Mouse (Mus musculus): ENCODE results near the gene Ccdc142.

Gene Ccdc142

DNA sequence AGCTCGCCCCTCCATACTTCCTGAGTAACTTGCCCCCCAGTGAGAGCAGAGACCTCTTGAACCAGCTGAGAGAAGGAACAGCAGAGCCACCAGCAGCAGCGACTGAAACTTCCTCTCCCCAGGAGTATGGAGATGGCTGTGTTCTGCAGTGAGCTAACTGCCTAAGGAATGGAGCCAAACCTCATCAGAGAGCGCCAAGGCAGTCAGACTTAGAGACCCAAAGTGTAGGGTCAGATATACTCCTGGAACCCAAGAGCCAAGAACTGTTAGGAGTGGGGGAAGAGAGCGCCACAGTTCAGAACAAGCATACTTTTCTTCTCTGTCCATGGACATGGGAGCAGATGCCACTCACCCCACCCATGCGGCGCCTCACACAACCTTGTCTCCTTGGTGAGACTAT lies 35.0 kb upstream of the Ccdc142 start:
- TF ChIP-seq CTCF (conservative IDR thresholded peaks at IDR 0.05; ENCODE audit: low read length) (no peak), POU5F1 (IDR thresholded peaks at IDR 0.05; ENCODE audit: borderline replicate concordance, low read length) (no peak), NANOG (IDR thresholded peaks at IDR 0.05; ENCODE audit: borderline replicate concordance, low read length) (no peak)
- Histone ChIP-seq H3K36me3 (ENCODE audit: insufficient read depth, low read length) (no peaks in the 10 kb centered on the region), H3K9me3 (ENCODE audit: low read length) (no peaks in the 10 kb centered on the region), H3K4me1 (replicated peaks; ENCODE audit: low read depth, low read length) (peaks cover 58% of the 10 kb centered on the region), H3K4me3 (replicated peaks; ENCODE audit: low read length) (peak overlapping the region; percentile 3; the same call in 1 of the 2 replicates), H3K27me3 (ENCODE audit: insufficient read depth, low read length) (peaks cover 98% of the 10 kb centered on the region)

- peak overlapping the region; percentile 70 for H3K4me3 ChIP-seq (replicated peaks; ENCODE audit: low read length)
- H3K36me3 ChIP-seq (ENCODE audit: insufficient read depth, low read length): no peaks in the 10 kb centered on the region
- peaks cover 68% of the 10 kb centered on the region for H3K4me1 ChIP-seq (replicated peaks; ENCODE audit: low read depth, low read length)
- peaks cover 97% of the 10 kb centered on the region for H3K27me3 ChIP-seq (ENCODE audit: insufficient read depth, low read length)
- no peaks in the 10 kb centered on the region for H3K9me3 ChIP-seq (ENCODE audit: low read length)
- no peak for TF ChIP-seq NANOG (IDR thresholded peaks at IDR 0.05; ENCODE audit: borderline replicate concordance, low read length)
- TF ChIP-seq CTCF (conservative IDR thresholded peaks at IDR 0.05; ENCODE audit: low read length): no peak
- no peak for TF ChIP-seq POU5F1 (IDR thresholded peaks at IDR 0.05; ENCODE audit: borderline replicate concordance, low read length)
These were observed 33.2 kb upstream of the Ccdc142 start for GRCm38 (mm10) chr6:83068221-83068620.

DNA sequence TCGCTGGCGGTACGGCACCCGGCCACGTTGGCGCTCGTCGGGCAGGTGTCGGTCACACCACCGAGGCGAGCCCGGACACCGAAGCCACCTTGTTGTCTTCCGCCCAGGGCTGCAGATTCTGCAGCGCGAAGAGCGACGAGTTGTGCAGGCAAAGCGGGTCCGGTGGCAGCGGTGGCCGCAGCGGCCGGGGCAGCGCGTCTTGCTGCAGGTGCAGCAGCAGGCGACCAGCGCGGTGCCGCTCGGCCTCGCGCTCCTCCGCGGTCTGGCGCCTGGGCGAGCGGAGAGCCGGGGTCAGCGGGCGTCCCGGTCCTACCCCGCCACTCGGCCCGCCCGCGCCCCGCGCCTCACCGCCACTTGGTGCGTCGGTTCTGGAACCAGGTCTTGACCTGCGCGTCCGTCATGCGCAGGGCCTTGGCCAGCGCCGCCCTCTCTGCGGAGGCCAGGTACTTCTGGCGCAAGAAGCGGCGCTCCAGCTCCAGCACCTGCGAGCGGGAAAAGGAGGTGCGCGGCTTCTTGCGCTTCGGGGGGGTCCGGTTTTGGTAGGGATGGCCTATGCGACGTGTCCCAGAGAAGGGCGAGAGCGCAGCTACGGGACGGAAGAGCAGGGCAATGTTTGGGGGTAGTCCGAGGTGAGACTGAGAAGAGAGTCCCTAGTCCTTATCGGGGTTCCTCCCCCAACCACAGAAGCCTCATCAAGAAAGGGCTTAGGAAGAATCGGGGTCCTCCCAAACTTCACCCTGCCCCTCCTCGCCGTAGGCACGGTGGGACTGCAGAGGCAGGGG lies 32.5 kb upstream of the Ccdc142 start:
- no peak for TF ChIP-seq NANOG (IDR thresholded peaks at IDR 0.05; ENCODE audit: borderline replicate concordance, low read length)
- TF ChIP-seq CTCF (conservative IDR thresholded peaks at IDR 0.05; ENCODE audit: low read length): no peak
- no peak for TF ChIP-seq POU5F1 (IDR thresholded peaks at IDR 0.05; ENCODE audit: borderline replicate concordance, low read length)

GRCm38 (mm10) chr6:83069488-83070246 lies 31.7 kb upstream of the Ccdc142 start:
- H3K27me3 ChIP-seq (ENCODE audit: insufficient read depth, low read length): peaks cover 96% of the 10 kb centered on the region
- H3K4me3 ChIP-seq (replicated peaks; ENCODE audit: low read length): peak overlapping the region; percentile 70
- TF ChIP-seq CTCF (conservative IDR thresholded peaks at IDR 0.05; ENCODE audit: low read length) (no peak), NANOG (IDR thresholded peaks at IDR 0.05; ENCODE audit: borderline replicate concordance, low read length) (no peak), POU5F1 (IDR thresholded peaks at IDR 0.05; ENCODE audit: borderline replicate concordance, low read length) (no peak)

More for the DNA sequence above, 32.5 kb upstream of the Ccdc142 start:
- peaks cover 68% of the 10 kb centered on the region for H3K4me1 ChIP-seq (replicated peaks; ENCODE audit: low read depth, low read length)
- no peaks in the 10 kb centered on the region for H3K36me3 ChIP-seq (ENCODE audit: insufficient read depth, low read length)
- no peaks in the 10 kb centered on the region for H3K9me3 ChIP-seq (ENCODE audit: low read length)
- peaks cover 96% of the 10 kb centered on the region for H3K27me3 ChIP-seq (ENCODE audit: insufficient read depth, low read length)
- peak overlapping the region; percentile 70 for H3K4me3 ChIP-seq (replicated peaks; ENCODE audit: low read length)

DNA sequence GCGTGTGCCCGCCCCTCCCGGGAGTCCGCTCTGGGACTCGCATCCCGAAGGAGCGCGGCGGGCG lies 31.3 kb upstream of the Ccdc142 start, which contains the start of gene Tlx2:
Gene Tlx2, minus strand, starts transcription at position 47 of the 64 bp plus-strand sequence.
- Histone ChIP-seq H3K4me3 (replicated peaks; ENCODE audit: low read length) (peak within 1 kb of the TSS; percentile 70), H3K27me3 (ENCODE audit: insufficient read depth, low read length) (peaks cover 93% of the 10 kb centered on the region), H3K36me3 (ENCODE audit: insufficient read depth, low read length) (no peaks in the 10 kb centered on the region), H3K9me3 (ENCODE audit: low read length) (no peaks in the 10 kb centered on the region), H3K4me1 (replicated peaks; ENCODE audit: low read depth, low read length) (peaks cover 59% of the 10 kb centered on the region)
- TF ChIP-seq POU5F1 (IDR thresholded peaks at IDR 0.05; ENCODE audit: borderline replicate concordance, low read length): no peak
- no peak for TF ChIP-seq CTCF (conservative IDR thresholded peaks at IDR 0.05; ENCODE audit: low read length)
- TF ChIP-seq NANOG (IDR thresholded peaks at IDR 0.05; ENCODE audit: borderline replicate concordance, low read length): no peak

More at GRCm38 (mm10) chr6:83069488-83070246, 31.7 kb upstream of the Ccdc142 start:
- H3K36me3 ChIP-seq (ENCODE audit: insufficient read depth, low read length): no peaks in the 10 kb centered on the region
- H3K4me1 ChIP-seq (replicated peaks; ENCODE audit: low read depth, low read length): peaks cover 61% of the 10 kb centered on the region
- no peaks in the 10 kb centered on the region for H3K9me3 ChIP-seq (ENCODE audit: low read length)

DNA sequence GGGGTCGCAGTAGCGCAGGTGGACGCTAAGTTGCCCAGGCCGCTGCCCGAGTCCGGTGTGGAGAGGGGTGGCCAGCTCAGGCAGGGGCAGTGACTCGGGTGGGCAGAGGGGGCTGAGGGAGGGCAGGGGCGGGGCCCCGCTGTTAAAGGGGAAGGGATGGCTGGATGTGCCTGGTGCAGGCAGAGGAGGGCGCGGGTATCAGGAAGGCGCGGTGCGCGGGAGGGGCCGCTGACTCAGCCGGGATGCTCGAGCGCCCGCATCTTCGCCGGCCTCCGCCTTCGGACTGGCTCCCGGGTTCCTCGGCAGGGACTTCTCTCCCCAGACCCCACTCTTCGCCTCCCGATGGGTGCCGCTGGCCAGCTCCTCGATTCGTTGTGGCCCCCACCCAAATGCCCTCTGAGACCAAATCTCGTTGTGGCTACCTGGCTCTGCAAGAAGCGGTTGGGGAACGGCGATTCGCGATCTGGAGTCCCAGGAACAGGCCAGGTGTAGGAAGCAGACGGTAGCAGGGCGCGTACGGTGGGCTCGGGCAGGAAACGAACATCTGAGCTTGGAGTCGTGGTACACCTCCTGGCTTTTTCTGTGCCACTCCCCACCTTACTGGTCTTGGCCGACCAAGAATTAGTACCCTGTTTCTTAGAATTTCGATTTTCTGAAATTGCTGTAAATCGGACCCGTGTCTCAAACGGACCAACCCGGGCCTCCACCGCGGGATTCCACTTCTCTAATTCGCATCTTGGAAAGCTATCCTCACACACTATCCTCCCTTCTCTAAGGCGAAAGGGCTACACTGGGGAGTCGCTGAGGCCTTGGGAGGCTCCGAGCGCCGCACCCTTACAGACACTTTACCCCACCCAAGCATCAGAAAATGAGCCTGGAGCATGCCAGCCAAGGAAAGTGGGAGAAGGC lies 30.8 kb upstream of the Ccdc142 start:
- TF ChIP-seq CTCF (conservative IDR thresholded peaks at IDR 0.05; ENCODE audit: low read length) (no peak), POU5F1 (IDR thresholded peaks at IDR 0.05; ENCODE audit: borderline replicate concordance, low read length) (no peak), NANOG (IDR thresholded peaks at IDR 0.05; ENCODE audit: borderline replicate concordance, low read length) (no peak)
- Histone ChIP-seq H3K27me3 (ENCODE audit: insufficient read depth, low read length) (peaks cover 90% of the 10 kb centered on the region), H3K4me3 (replicated peaks; ENCODE audit: low read length) (peak overlapping the region; percentile 70), H3K4me1 (replicated peaks; ENCODE audit: low read depth, low read length) (peaks cover 56% of the 10 kb centered on the region), H3K9me3 (ENCODE audit: low read length) (no peaks in the 10 kb centered on the region), H3K36me3 (ENCODE audit: insufficient read depth, low read length) (no peaks in the 10 kb centered on the region)

GRCm38 (mm10) chr6:83071220-83071619 lies 30.2 kb upstream of the Ccdc142 start:
- Histone ChIP-seq H3K4me1 (replicated peaks; ENCODE audit: low read depth, low read length) (peaks cover 50% of the 10 kb centered on the region), H3K36me3 (ENCODE audit: insufficient read depth, low read length) (no peaks in the 10 kb centered on the region), H3K27me3 (ENCODE audit: insufficient read depth, low read length) (peaks cover 90% of the 10 kb centered on the region), H3K4me3 (replicated peaks; ENCODE audit: low read length) (peak overlapping the region; percentile 70), H3K9me3 (ENCODE audit: low read length) (no peaks in the 10 kb centered on the region)
- TF ChIP-seq POU5F1 (IDR thresholded peaks at IDR 0.05; ENCODE audit: borderline replicate concordance, low read length) (no peak), CTCF (conservative IDR thresholded peaks at IDR 0.05; ENCODE audit: low read length) (no peak), NANOG (IDR thresholded peaks at IDR 0.05; ENCODE audit: borderline replicate concordance, low read length) (no peak)

GRCm38 (mm10) chr6:83074979-83075378 lies 26.4 kb upstream of the Ccdc142 start:
- H3K9me3 ChIP-seq (ENCODE audit: low read length): no peaks in the 10 kb centered on the region
- peaks cover 7% of the 10 kb centered on the region for H3K36me3 ChIP-seq (ENCODE audit: insufficient read depth, low read length)
- TF ChIP-seq CTCF (conservative IDR thresholded peaks at IDR 0.05; ENCODE audit: low read length): no peak
- no peak for TF ChIP-seq NANOG (IDR thresholded peaks at IDR 0.05; ENCODE audit: borderline replicate concordance, low read length)
- TF ChIP-seq POU5F1 (IDR thresholded peaks at IDR 0.05; ENCODE audit: borderline replicate concordance, low read length): no peak
- peaks cover 62% of the 10 kb centered on the region for H3K27me3 ChIP-seq (ENCODE audit: insufficient read depth, low read length)
- peaks cover 41% of the 10 kb centered on the region for H3K4me1 ChIP-seq (replicated peaks; ENCODE audit: low read depth, low read length)
- no peak overlapping the region for H3K4me3 ChIP-seq (replicated peaks; ENCODE audit: low read length)

All from E14TG2a.4 (cell line).